Mouse (Mus musculus) naive thymus-derived CD4-positive, alpha-beta T cell, adult 5 months (primary cell): Measurements from ENCODE around the gene Il5. TPM values are rescaled to one million over a fixed set of nuclear protein-coding genes. Genes with fewer than 3 reads are reported as not detected.

ENCODE experiments used
- polyA plus RNA-seq: library from polyadenylated mRNA; unstranded; fragments of 100-300 nt; shearing (Covaris generic); gene quantifications from one replicate; pipeline ENCODE4 v1.2.1, GENCODE M21; 2017

Gene Il5
- polyA plus RNA-seq: not detected

DNA sequence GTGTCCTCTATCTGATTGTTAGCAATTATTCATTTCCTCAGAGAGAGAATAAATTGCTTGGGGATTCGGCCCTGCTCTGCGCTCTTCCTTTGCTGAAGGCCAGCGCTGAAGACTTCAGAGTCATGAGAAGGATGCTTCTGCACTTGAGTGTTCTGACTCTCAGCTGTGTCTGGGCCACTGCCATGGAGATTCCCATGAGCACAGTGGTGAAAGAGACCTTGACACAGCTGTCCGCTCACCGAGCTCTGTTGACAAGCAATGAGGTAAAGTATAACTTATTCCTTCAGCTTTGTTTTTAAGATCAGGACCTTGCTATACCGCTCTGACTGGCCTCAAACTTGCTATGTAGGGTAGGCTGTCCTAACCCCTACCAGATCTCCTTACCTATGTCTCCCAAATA lies at the start of gene Il5:
TSS of gene Il5 (plus strand) at position 80 of the 400 bp plus-strand sequence.

DNA sequence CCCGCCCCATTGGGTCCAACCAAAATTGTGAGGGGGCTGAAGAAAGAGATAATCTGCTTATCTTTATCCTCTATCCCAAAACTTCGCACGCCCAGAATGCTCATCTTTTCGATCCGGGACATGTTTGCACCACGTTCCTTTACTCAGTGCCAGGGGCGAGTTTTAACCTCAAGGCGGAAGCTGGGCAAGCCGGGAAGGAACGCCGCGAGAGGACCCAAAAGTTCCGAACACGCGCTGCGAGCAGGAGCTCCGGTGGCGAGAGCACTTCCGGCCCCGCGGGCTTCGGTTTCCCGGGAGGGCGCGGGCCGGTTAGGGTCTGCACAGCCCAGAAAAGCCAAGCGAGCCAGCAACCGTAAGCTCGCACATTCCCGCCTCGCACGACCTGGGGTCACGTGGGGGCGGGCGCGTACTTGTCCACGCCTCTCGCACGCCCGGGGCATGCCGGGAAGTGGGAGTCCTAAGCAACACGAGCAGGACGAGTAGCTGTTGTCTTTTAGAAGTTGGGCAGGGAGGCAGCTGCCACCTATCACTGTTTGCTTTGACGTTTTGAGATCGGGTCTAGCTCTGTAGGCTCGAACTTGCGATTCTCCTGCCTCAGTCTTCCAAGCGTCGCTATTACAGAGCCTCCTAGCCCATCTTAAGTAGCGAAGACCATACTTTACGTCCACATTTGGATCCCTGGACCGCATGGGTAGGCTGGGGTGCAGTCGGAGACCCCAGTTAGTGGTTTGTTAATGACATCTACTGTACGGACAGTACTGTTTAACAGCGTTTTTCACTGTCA lies 13.5 kb upstream of the Il5 start, which contains the start of gene Rad50:
TSS of gene Rad50 (minus strand) at position 386 of the 784 bp plus-strand sequence.

DNA sequence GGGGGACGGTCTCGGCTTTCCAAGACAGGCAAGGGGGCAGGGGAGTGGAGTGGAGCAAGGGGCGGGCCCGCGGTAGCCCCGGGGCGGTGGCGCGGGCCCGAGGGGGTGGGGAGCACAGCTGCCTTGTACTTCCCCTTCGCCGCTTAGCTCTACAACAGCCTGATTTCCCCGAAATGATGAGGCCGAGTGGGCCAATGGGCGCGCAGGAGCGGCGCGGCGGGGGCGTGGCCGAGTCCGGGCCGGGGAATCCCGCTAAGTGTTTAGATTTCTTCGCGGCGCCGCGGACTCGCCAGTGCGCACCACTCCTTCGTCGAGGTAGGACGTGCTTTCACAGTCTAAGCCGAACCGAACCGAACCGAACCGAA lies 49.1 kb downstream of the Il5 start, which contains the start of gene Irf1:
TSS of gene Irf1 (plus strand) at position 255 of the 365 bp plus-strand sequence.

DNA sequence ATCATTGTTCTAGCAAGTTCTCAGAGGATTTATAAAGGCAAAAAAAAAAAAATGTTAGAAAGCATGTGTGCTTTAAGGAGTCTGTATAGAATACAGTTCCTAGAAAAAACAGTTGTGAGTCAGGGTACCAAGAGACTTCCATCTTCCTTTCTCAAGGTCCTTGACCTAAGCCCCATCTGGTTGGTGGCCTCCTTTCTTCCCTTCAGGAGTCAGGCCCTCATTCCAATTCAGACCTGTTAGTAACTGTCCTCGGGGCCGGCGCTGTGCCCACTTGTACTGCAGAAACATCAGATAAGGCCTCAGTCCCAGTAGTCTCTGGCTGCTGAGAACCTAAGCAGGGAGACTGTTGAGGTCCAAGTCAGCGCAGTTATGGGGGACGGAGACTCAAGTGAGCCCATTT lies 52.5 kb downstream of the Il5 start, which contains the start of gene Gm17334:
TSS of gene Gm17334 (minus strand) at position 101 of the 400 bp plus-strand sequence.

Other genes with a start within 250 kb of the Il5 start
- not detected for gene Gm9945, start 240.6 kb upstream of the Il5 start, polyA plus RNA-seq
- not detected for gene Sowaha, start 240.5 kb upstream of the Il5 start, polyA plus RNA-seq
- 1.2 TPM for gene Sept8, start 201.5 kb upstream of the Il5 start, polyA plus RNA-seq
- gene Kif3a, start 153.4 kb upstream of the Il5 start, polyA plus RNA-seq: 8.3 TPM
- gene Il4, start 102.1 kb upstream of the Il5 start, polyA plus RNA-seq: not detected
- gene Il13, start 86.1 kb upstream of the Il5 start, polyA plus RNA-seq: not detected
- gene Rad50, start 13.5 kb upstream of the Il5 start, polyA plus RNA-seq: 29.6 TPM
- gene Irf1, start 49.2 kb downstream of the Il5 start, polyA plus RNA-seq: 501 TPM
- 5.7 TPM for gene Gm17334, start 52.4 kb downstream of the Il5 start, polyA plus RNA-seq
- 15.7 TPM for gene Gm12216, start 138.5 kb downstream of the Il5 start, polyA plus RNA-seq
- gene Slc22a5, start 170.9 kb downstream of the Il5 start, polyA plus RNA-seq: 17.3 TPM